Mouse (Mus musculus) hindbrain, embryonic 10.5 days (tissue): Measurements from ENCODE around the gene Prf1. TPM values are rescaled to one million over a fixed set of nuclear protein-coding genes. Genes with fewer than 3 reads are reported as not detected.

Source experiments
- DNase-seq: peaks from one replicate; pipeline ENCODE4 v3.0.0-alpha.2; 2017; ENCODE audit warnings: low spot score
- H3K27ac ChIP-seq: fragments of 300-500 bp; sonication (generic); 2 replicates; pipeline ENCODE4 v1.5.1; 2016; ENCODE audit warnings: mild to moderate bottlenecking, moderate library complexity
- H3K27me3 ChIP-seq: fragments of 300-500 bp; sonication (generic); 2 replicates; pipeline ENCODE4 v1.6.1; 2016; ENCODE audit warnings: mild to moderate bottlenecking; ENCODE audit not compliant: poor library complexity, insufficient read depth, severe bottlenecking
- H3K36me3 ChIP-seq: fragments of 300-500 bp; sonication (generic); 2 replicates; pipeline ENCODE4 v1.6.1; 2016; ENCODE audit warnings: mild to moderate bottlenecking, moderate library complexity
- H3K4me1 ChIP-seq: fragments of 300-500 bp; sonication (generic); replicated peaks from 2 replicates; pipeline ENCODE4 v1.6.1; 2016; ENCODE audit warnings: mild to moderate bottlenecking
- H3K4me3 ChIP-seq: fragments of 300-500 bp; sonication (generic); 2 replicates; pipeline ENCODE4 v1.5.1; 2016; ENCODE audit warnings: mild to moderate bottlenecking, moderate library complexity
- H3K9me3 ChIP-seq: fragments of 300-500 bp; sonication (generic); 2 replicates; pipeline ENCODE4 v1.6.1; 2016; ENCODE audit warnings: mild to moderate bottlenecking, moderate library complexity
- WGBS: fragments of 180-500 bp; shearing (Covaris S2); methylation state at CpG from one replicate; pipeline ENCODE4 v1.1.7; 2016; 5-methylcytosine and 5-hydroxymethylcytosine counted together
- polyA plus RNA-seq: library from polyadenylated mRNA; unstranded; fragments of >200 nt; fragmentation: Nextera tagmentation; extraction: Ambion mirVana; gene quantifications from 2 replicates; pipeline ENCODE4 v1.2.1, GENCODE M21; 2016

Gene Prf1
- not detected in 2 replicates for polyA plus RNA-seq

DNA sequence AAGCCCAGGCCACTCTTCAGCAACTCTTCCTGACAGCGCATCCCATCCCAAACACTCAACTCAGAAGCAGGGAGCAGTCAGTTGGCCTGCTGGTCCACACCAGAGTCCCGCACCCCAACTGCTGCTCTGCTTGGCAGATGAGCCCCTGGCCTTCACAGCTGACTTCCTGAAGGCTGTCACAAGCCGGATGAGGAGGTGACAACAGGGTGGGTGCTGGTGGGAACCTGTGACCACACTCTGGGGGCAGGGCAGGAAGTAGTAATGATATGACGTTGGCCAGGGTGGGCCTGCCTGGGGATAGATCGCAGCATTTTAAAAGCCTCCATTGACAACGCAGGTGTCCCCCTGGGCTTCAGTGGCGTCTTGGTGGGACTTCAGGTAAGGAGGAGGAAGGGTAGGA lies at the start of gene Prf1:
TSS of gene Prf1 (plus strand) at position 357 of the 400 bp plus-strand sequence.
- WGBS, result 88% methylated on average over 7 of the region's 7 CpGs
- Histone ChIP-seq H3K27ac (no peak within 1 kb of the TSS), H3K36me3 (no peaks in the 10 kb centered on the region), H3K27me3 (no peaks in the 10 kb centered on the region), H3K4me1 (no peaks in the 10 kb centered on the region), H3K4me3 (no peak within 1 kb of the TSS), H3K9me3 (no peaks in the 10 kb centered on the region)
- DNase-seq, result no peak

DNA sequence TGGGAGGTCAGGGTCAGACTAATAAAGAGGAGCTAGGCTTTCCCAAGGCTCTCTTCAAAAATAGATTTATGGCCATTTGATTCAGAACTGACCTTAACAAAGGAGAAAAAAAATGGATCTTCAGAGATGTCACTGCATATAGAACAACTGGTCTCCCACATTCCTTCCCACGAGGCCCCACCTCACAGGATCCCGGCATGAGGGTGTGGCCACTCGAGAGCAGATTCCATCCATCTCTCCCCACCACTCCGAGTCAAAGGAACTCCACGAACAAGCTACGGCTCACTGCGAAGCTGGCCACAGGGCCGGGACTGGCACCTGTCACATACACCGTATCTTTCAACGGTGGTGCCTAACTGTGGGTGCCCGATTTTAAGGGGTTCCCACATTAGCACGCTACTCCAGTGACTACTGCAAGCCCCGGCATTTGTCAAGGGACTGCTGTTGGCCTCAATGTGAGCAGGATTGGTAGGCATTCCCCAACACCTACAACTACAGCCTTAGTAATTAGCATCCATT lies 49.0 kb upstream of the Prf1 start:
- H3K9me3 ChIP-seq, result no peaks in the 10 kb centered on the region
- H3K36me3 ChIP-seq, result no peaks in the 10 kb centered on the region
- H3K4me3 ChIP-seq, result no peak overlapping the region
- DNase-seq, result no peak
- H3K27ac ChIP-seq, result no peak overlapping the region
- WGBS, result 86% methylated on average over 13 of the region's 13 CpGs
- H3K27me3 ChIP-seq, result no peaks in the 10 kb centered on the region
- H3K4me1 ChIP-seq, result peaks cover 11% of the 10 kb centered on the region

GRCm38 (mm10) chr10:61249951-61250350 lies 47.7 kb upstream of the Prf1 start:
- Histone ChIP-seq H3K4me3 (no peak overlapping the region), H3K27me3 (no peaks in the 10 kb centered on the region), H3K36me3 (no peaks in the 10 kb centered on the region), H3K9me3 (no peaks in the 10 kb centered on the region), H3K4me1 (peaks cover 11% of the 10 kb centered on the region), H3K27ac (peak overlapping the region; percentile 64)
- WGBS, result 17% methylated on average over 2 of the region's 2 CpGs
- no peak for DNase-seq

DNA sequence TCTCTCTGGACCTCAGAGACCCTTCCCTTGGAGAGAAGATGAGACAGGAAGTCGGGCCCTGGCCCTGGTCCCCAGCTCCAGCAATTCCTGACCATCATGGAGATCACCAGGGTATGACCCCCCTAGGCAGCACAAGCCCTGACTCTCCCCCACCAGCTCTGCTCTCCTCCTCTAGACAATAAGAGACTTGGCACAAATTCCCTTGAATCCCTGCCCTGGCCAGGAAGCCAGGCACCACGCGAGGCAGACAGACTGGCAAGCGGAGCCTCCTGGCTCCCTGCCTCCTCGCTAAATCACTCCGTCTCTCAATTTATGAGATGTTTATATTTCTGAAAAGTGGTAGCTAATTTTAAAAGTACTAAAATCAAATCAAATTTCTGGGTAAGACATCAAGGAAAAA lies 42.9 kb upstream of the Prf1 start:
- Histone ChIP-seq H3K4me1 (peaks cover 5% of the 10 kb centered on the region), H3K27me3 (no peaks in the 10 kb centered on the region), H3K36me3 (no peaks in the 10 kb centered on the region), H3K27ac (no peak overlapping the region), H3K9me3 (no peaks in the 10 kb centered on the region), H3K4me3 (no peak overlapping the region)
- DNase-seq, result no peak
- WGBS, result 93% methylated on average over 6 of the region's 6 CpGs

DNA sequence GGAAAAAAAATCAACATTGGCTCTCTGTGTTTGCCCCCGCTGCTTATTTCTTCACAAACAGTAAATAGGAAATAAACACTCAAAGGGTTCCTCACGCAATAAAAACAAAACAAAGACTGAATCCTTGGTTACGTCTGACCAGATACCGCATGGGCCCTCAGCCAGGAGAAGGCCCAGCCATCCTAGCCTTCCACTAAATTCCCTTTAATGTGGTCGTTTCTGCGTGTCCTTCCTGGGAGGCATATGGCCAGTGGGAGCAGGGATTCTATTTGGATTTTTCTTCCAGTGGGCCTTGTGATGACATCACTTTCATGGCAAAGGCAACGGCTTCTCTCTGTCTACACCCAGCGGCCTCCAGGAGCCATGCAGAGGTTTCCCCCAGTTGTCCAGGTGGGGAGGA lies 42.4 kb upstream of the Prf1 start:
- no peak overlapping the region for H3K27ac ChIP-seq
- H3K27me3 ChIP-seq, result no peaks in the 10 kb centered on the region
- no peaks in the 10 kb centered on the region for H3K9me3 ChIP-seq
- no peaks in the 10 kb centered on the region for H3K36me3 ChIP-seq
- 89% methylated on average over 8 of the region's 8 CpGs for WGBS
- H3K4me3 ChIP-seq, result no peak overlapping the region
- H3K4me1 ChIP-seq, result peaks cover 1% of the 10 kb centered on the region
- no peak for DNase-seq

DNA sequence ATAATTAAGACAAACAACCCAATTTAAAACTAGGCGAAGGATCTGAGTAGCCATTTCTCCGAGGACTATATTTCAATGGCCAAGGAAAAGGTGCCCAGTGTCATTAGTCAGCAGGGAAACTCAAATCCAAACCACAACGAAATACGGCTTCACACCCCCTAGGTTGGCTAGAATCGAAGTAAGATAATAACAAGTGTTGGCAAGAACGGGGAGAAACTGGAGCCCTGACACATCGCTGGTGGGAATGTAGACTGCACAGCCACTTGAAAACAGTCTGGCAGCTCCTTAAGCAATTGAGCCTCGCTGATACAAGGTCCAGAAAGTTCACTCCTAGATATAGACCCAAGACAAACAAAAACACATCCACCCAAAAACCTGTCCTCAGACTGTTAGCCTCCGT lies 41.0 kb upstream of the Prf1 start:
- 93% methylated on average over 9 of the region's 9 CpGs for WGBS
- H3K27me3 ChIP-seq, result no peaks in the 10 kb centered on the region
- H3K36me3 ChIP-seq, result no peaks in the 10 kb centered on the region
- H3K27ac ChIP-seq, result no peak overlapping the region
- H3K9me3 ChIP-seq, result no peaks in the 10 kb centered on the region
- no peak overlapping the region for H3K4me3 ChIP-seq
- DNase-seq, result no peak
- no peaks in the 10 kb centered on the region for H3K4me1 ChIP-seq

- no peaks in the 10 kb centered on the region for H3K9me3 ChIP-seq
- H3K4me1 ChIP-seq, result no peaks in the 10 kb centered on the region
- no peak for DNase-seq
- WGBS, result 81% methylated on average over 1 of the region's 1 CpGs
- H3K27ac ChIP-seq, result no peak overlapping the region
- no peaks in the 10 kb centered on the region for H3K27me3 ChIP-seq
- no peak overlapping the region for H3K4me3 ChIP-seq
- no peaks in the 10 kb centered on the region for H3K36me3 ChIP-seq
Measured at GRCm38 (mm10) chr10:61258131-61258530, 39.5 kb upstream of the Prf1 start.

- Histone ChIP-seq H3K36me3 (no peaks in the 10 kb centered on the region), H3K27me3 (no peaks in the 10 kb centered on the region), H3K9me3 (no peaks in the 10 kb centered on the region), H3K4me1 (no peaks in the 10 kb centered on the region), H3K4me3 (no peak overlapping the region), H3K27ac (no peak overlapping the region)
- WGBS, result 78% methylated on average over 13 of the region's 13 CpGs
- no peak for DNase-seq
Measured at GRCm38 (mm10) chr10:61261229-61262156, 36.1 kb upstream of the Prf1 start.

DNA sequence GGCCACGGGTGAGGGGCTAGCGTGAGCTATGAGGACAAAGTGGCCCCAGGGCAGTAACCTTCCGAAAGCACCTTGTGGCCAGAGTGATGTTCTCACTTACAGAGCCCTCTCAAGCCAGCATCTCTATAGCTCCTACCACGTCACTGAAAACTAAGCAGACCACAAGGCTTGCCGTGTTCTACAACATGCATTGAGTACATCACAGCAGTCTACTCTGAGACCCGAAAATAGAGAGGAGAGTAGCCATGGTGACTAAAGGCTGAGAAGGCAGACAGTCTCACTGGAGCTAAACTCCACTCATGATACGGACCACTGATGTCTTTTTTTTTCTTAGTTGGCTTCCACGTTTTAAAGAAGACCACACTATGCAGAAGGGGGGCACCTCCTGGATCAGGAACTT lies 34.0 kb upstream of the Prf1 start:
- Histone ChIP-seq H3K27ac (no peak overlapping the region), H3K27me3 (no peaks in the 10 kb centered on the region), H3K36me3 (no peaks in the 10 kb centered on the region), H3K4me1 (no peaks in the 10 kb centered on the region), H3K9me3 (no peaks in the 10 kb centered on the region), H3K4me3 (no peak overlapping the region)
- WGBS, result 84% methylated on average over 8 of the region's 8 CpGs
- DNase-seq, result no peak

- WGBS, result 84% methylated on average over 5 of the region's 5 CpGs
- no peaks in the 10 kb centered on the region for H3K9me3 ChIP-seq
- no peaks in the 10 kb centered on the region for H3K36me3 ChIP-seq
- H3K27me3 ChIP-seq, result peaks cover 14% of the 10 kb centered on the region
- H3K27ac ChIP-seq, result no peak overlapping the region
- no peak for DNase-seq
- H3K4me3 ChIP-seq, result no peak overlapping the region
- peaks cover 2% of the 10 kb centered on the region; the same call in 1 of the 2 replicates for H3K4me1 ChIP-seq
Measured at GRCm38 (mm10) chr10:61267378-61267777, 30.3 kb upstream of the Prf1 start.

DNA sequence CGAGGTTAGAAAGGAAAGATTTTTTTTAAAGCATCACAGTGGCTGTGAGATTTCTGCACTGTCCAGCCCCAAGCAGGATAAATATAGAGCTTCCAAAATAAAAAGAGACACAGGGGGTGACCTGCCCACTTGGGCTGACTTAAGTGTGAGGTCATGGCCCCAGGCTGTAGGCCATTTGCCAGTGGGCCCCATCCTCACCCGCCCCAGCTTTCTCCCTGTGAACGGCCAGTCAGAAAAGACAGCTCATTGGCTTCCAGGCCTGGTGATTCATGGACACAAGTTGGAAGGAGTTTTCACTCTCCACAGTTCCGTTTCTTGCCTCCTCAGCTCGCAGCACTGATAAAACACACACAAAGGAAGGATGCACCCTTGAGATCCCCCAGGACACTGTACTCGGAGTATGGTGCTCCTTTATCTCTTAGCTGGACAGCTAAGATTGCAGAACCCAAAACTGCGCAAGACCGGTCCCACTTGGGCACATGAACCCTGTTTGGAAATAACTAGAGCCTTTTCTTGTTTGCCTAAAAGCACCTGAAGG lies 25.5 kb upstream of the Prf1 start:
- H3K4me1 ChIP-seq, result peaks cover 36% of the 10 kb centered on the region
- H3K9me3 ChIP-seq, result no peaks in the 10 kb centered on the region
- H3K27me3 ChIP-seq, result peaks cover 46% of the 10 kb centered on the region
- DNase-seq, result no peak
- H3K4me3 ChIP-seq, result no peak overlapping the region
- H3K27ac ChIP-seq, result no peak overlapping the region
- H3K36me3 ChIP-seq, result no peaks in the 10 kb centered on the region
- 48% methylated on average over 8 of the region's 8 CpGs for WGBS

- WGBS, result 39% methylated on average over 5 of the region's 5 CpGs
- Histone ChIP-seq H3K4me1 (peaks cover 36% of the 10 kb centered on the region), H3K9me3 (no peaks in the 10 kb centered on the region), H3K36me3 (no peaks in the 10 kb centered on the region), H3K27ac (peak overlapping the region; percentile 84), H3K27me3 (peaks cover 46% of the 10 kb centered on the region), H3K4me3 (peak overlapping the region; percentile 69)
- no peak for DNase-seq
Measured at GRCm38 (mm10) chr10:61272631-61273030, 25.0 kb upstream of the Prf1 start.
